Mouse (Mus musculus) mouse trophoblast stem cell (cell line): ENCODE measurements around the gene Iqsec1.

ENCODE experiments used
- in situ Hi-C, 2 experiments: fragments of 300-500 bp; cut with MseI, MboI; formaldehyde crosslinking; loops; 2 replicates in 1 of 2; 3 replicates in 1 of 2; pipeline ENCODE4 v1.15.1; 2025

Gene Iqsec1

DNA sequence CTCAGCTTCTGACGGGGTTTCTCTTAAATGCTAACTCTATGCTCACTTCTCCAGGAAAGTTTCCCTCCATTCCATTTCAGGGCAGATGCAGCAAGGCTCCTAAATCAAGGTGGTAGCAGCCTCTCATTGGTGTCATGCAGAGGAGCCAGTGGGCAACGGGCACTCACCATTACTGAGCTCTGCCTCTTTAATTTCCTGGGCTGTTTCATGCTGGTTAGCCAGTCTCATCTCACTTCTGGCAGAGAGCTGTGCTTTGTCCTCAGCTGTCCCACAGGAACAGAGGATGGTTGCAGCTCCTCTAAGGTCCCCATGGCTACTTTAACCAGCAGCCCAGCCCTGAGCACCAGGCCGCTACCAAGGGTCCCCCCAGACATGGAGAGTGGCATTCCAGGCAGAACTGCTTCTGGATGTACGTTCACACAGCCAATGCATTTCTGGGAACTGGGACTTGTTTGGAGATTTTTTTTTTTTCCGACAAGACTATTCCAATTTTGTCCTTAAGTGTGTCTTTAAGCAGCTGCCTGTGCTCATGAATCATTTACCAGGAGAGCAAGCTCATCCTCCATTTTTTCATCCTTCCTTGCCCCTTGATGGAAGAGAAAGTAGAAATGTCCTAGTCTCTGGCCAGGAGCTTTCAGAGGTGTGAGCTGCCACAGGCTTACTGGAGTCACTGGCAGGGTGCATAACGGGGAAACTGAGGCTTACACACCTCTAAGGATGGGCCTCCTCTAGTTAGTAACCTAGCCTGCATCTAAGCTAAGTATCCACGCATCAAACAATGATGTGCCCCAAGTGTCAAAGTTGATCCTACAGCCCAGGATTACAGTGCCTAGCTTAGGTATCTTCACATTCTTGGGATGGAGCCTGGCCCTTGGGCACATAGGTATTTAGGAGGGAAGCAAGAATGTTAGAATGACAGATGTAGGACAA is 98.9 kb downstream of the Iqsec1 start:
- in situ Hi-C loops, result no loop called here

DNA sequence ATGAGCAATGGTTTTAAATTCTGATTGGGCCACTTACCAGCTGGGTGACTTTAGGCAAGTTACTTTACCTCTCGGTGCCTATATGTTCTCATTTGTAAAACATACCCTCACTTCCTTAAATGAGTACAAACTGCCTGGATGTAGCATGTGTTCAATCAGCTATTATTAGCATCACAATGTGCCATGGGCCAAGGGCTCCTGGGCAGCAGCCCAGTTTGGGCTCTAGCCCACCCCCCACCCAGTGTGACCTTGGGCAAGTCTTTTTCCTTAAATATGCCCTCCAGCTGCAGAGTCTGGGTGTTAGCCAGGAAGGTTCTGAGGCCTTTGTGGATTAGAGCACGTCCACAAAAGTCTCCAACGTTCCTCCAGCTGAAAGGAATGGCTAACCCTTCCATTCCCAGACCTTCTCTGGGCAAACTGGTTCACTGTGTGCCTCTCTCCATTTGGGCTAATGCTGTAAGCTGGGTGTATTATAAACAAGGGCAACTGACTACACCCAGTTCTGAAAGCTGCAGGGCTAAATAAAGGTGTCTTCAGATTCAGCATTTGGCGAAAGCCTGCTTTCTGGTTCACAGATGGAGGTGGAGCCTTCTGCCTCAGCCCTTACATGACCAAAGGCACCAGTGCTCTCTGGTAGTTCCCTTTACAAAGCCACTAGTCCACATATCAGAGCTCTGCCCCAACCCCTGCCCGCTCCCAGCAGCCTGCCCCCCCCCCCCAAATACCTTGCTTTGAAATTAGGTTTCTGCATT is 101.3 kb downstream of the Iqsec1 start:
- in situ Hi-C loops, result no loop called here

DNA sequence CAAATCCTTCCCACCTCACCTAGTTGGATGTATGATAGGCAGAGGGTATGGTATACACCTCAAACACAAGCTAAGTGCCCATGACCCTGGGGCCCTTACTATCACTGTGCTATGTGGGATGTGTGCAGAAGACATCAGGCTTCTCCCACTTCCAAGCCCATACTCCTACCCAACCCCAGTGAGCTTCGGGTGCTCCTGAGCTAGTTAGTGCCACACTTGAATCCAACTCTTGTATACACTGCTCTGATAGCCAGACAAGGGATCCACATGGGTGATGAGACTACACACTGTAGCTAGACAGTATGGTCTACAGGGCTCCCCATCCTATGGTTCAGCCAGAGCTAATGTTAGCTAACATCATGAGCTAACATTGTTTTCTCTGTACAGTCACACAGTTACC is 102.9 kb downstream of the Iqsec1 start:
- in situ Hi-C loops, result no loop called here

DNA sequence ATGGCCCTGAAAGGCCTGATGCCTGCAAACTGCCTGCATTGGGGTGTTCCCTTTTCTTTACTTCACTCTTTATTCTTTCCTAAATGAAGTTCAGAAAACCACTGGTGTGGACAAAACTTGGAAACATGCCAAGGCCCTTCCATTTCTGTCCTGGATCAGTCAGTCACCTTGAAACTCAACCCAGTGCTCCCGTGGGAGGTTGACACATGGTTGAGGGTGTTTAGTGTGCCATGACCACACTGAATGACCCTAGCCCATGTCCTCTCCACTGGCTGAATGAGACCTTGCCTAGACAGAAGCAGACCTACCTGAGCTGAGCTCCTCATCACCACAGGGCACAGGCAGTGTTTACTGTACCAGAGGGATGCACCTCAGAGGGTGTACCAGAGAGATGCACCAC is 103.9 kb downstream of the Iqsec1 start:
- in situ Hi-C loops, result no loop called here

DNA sequence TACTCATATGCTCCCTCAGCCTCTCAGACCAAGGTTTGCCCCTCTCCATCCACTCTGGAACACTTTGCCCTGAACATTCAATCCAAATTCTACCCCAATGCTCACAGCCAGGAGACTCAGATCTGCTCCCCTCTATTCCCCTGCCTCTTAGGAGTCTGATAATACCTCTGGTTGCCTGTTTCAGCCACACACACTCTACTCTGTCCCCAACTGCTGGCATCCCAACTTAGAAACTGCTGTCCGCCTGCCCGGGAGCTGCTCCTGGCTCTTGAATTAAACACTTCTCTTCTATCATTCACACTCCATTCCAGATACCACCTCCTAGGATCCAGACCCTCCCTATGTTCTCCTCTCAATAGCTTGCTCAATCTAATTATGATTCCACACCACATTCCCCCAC is 107.5 kb downstream of the Iqsec1 start:
- in situ Hi-C loops, result no loop called here

DNA sequence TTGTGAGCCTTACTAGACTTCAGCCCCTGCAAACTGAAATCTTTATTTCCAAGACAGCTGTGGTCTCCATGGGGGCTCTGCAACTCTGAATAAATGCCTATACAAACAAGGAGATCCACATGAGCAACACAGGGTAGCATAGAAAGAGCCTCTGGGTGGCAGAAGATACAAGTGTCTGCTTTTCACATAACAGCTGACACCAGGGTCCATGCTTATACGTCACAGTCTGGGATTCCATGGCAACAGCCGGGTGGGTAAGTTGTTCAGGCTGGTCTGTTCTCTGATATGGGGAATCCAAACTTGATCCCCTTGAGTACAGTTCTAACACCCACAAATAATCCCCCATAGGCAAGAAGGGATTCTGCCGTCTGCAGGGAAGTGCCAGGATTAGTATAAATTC is 108.1 kb downstream of the Iqsec1 start:
- in situ Hi-C loops, result no loop called here

DNA sequence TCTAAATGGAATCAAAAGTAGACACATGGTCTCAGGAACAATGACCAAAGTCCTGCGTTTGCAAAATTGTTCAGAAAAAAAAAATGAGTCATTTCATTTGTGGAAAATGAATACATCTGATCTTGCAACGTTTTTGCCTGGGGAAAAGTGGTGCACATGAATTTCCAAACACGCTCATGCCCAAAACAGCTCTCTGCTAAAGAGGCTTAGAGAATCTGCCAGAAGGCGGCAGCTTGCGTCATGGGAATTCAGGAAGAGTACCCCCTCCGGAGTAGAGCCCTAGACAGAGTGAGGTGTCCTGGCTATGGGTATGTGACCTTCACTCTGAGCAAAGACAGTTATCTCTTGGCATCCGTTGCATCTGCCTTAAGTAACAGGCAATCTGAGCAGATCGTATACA is 116.9 kb downstream of the Iqsec1 start:
- in situ Hi-C loops, result no loop called here

DNA sequence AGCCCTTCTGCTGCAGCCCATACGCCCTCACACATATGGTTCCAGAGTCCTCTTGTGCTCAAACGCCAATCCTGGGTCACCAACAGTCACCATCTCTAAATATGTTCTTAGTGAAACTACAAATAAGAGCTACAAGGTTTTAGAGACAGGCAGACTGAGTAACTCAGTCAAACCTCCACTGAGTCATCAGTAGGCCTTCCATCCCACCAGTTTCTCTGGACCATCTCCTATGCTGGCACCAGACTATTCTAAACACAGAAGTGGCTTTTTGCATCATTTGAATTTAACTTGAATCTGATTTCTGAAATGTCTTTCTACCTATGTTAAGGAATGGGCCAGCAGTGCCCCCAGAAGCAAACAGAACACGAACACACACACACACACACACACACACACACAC is 120.5 kb downstream of the Iqsec1 start:
- in situ Hi-C loops, result no loop called here

DNA sequence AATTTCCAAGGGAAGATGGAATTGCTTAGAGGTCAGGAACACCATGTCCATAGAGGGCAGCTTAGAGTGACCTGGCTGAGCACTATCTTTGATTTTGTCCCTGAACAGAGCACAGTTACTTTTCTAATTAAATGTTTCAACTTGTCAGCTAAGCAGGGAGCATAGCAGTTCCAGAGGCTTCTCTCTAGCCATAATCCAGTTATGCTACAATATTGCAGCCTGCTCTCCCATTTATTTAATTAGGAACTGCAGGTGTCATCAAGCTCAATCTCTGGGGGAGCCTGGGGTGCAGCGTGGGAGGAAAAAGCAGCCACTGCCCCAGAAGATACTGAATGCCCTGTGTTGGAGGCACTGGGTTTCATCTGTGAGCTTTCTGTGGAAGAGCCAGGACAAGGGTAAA is 127.1 kb downstream of the Iqsec1 start:
- in situ Hi-C loops, result no loop called here

DNA sequence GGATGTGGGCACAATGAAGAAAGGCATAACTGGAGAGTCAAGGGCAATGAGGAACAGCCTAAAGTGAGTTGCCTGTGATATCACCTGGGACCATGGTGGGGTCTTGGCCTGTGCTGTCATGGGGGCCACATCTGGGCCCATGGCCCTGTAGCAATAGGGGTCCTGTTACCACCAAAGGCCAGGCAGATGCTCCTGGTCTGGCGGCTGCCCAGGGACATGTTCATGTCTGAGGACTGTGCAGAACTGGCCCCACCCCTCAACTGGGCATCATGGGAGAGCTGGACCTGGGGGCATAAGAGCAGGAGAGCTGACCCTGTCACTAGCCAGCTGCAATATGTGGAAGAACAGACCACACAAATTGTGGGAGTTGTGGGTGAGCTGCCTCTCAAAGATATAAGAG is 130.6 kb downstream of the Iqsec1 start:
- in situ Hi-C loops, result no loop called here

DNA sequence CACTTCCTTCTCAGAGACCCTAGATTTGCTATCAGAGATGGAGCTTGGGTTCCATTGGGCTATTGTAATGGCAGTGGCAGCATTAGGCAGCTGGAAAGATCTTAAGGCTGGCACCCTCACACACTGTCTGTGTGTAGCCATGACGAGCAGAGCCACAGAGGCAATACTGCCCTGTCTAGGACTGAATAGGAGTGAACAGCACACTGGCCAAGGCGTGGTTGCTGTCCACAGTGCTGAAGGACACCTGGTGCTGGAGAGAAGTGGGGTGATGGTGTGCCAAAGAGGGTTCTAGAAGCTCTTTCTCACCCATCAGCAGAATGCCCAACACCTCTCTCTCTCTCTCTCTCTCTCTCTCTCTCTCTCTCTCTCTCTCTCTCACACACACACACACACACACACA is 136.1 kb downstream of the Iqsec1 start:
- in situ Hi-C loops, result no loop called here

DNA sequence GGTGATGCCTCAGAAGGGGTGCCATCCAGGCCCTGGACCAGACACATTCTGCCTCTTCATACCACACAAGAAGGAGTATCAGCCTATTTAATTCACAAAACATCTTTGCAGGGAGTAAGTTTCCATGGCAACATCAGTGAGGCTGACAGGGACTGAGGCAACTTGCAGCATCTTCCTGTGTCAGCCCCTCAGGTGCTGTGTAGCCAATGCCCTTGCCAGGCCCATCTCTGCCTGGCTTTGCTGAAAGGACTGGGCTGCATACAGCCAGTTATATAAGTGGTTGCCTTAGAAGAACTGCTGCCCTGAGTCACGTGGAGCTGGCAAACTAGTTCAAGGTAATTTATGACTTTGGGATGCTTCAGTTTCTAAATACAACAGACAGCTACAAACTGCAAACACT is 140.4 kb downstream of the Iqsec1 start:
- in situ Hi-C loops, result no loop called here

DNA sequence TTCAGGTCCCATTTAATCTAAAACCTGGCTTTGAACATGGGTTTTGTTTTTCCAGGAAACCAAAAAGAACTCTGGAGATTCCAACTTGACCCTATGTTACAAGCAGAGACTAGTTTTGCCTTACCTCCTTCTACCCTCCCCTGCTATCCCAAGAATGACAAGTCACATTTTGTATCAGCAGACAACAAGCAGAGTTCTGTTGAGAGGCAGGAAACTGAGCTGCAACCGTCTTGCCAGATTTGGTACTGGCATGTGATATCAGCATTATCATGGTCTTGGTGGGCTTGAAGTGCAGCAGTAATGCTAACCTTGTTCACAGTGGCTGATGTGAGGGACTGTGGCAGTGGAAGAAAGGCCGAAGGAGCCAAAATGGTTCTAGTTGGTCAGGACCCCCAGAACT is 141.0 kb downstream of the Iqsec1 start:
- in situ Hi-C loops, result no loop called here

DNA sequence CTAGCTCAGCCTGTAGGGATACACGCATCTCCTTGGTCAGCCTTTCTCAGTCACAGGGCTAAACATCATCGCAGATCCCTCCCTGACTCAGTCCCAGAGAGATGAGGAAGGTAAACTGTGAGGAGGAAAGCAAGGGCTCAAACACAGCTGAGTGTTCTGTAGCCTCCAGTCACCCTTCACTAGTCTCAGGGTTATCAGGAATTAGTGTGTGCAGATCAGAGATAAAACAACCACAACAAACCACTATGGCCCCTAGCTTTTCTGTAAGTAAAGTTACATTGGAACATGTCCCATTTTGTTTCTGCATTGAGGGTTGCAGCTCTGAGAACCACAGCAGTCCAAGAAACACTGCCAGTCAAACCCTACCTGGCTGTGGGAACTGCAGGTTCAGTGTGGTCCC is 148.5 kb downstream of the Iqsec1 start:
- in situ Hi-C loops, result no loop called here

DNA sequence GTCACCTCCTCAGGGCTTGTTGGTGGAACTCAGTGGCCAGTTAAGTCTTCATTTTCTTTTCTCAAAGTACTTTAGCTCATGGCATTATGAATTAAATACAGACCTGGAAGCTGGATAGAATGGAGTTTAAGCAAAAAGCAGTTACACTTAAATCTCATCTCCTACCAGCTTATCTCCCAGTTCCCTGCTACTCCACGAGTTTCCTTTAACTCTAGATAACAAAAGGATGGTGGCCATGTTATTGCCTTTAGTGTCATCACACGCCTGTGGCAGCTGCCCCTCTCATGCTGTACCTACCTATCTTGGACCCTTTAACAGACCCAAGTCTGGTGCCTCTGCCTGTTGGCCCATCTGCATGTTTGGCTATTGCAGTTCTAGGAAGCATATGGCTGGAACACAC is 151.7 kb downstream of the Iqsec1 start:
- in situ Hi-C loops, result no loop called here

DNA sequence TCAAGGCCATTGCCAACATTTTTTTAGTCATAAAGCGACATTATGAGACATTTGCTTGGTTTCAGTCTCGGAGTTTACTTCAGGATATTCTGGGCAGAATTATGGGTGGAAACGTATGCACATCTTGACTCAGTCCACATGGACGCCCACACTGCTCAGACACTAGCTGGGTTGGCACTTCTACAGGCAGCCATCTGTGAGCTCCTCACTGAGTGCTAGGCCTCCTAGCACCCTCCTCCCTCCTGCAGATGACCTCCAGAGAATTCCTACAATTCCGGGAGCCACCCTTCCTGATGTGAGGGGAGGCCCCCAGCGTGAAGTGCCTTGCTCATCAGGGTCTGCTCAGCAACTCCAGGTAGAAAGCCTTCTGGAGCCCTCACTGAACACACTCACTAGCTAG is 158.9 kb downstream of the Iqsec1 start:
- in situ Hi-C loops, result loop anchor here in 1 of 2 experiments (10.0 kb wide), 2 partner anchors 225 to 305 kb away; no protein-coding TSS in a partner anchor

DNA sequence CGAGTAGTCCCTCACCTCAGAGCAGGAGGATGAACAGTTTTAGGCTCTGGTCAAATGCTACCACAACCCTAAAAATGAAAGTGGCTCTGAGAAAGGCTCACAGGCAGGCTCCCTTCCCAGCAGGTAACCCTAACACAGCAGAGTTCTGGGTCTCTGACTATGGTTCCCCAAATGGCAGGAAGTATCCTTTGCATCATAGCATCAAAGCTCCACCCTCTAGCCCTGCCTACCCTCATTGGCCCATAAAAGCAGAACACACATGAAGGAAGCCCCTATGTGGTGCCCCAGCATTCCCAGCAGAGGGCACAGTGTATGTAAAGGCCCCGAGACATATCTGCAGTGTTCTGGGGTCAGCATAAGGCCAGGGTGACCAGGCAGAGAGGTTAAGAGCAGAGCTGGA is 163.4 kb downstream of the Iqsec1 start:
- in situ Hi-C loops, result loop anchor here in 1 of 2 experiments (10.0 kb wide), 2 partner anchors 230 to 310 kb away; no protein-coding TSS in a partner anchor

DNA sequence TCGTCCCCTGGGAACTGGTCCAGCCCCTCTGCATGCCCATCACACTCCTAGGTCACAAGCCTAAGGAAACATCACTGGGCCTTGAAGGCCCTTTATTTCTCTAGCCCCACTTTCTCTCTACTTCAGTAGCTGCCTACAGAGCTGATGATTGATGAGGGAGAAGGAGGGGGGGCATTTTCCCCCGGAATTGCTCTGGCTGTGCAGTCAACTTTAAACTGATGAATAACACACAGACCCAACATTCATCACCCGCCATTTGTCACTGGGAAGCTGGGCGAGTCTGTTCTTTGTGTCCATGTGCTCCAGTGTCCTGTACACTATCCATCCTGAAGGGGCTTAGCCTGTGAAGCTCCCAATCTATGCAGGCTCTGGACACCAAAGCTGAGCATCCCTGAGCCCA is 165.2 kb downstream of the Iqsec1 start:
- in situ Hi-C loops, result loop anchor here (10.0 to 25.0 kb wide), 3 partner anchors 231 to 311 kb away; no protein-coding TSS in a partner anchor

DNA sequence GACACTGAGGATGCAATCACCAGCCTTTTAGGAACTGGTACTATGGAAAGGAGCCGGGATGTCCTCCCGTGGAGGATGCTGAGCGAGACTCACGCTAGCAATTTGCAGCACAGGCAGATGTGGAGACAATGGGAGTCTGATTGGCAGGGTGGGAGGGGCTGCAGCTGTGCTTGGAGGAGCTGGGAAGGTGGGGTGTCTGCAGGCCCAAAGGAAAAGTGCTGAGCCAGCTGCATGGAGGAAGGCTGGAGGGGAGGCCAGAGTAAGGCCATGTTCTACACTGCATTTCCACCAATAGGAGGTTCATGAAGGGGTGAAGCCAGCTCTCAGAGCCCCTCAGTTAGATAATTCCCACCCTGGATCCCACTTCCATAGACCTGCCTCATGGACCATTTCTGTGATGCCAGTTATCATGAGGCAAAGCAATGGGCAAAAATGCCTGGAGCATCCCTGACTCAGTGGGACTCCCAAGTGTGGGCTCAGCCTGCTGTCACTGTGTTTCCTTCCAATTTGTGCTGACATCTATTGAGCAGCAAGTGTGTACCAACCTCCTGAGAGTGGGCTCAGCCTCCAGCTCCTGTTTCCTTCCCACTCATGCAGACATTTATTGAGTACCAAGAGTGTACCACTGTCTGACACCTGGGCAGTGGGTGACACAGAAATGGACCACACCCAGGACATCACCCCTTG is 166.4 kb downstream of the Iqsec1 start:
- in situ Hi-C loops, result loop anchor here (10.0 to 25.0 kb wide), 3 partner anchors 233 to 313 kb away; no protein-coding TSS in a partner anchor

DNA sequence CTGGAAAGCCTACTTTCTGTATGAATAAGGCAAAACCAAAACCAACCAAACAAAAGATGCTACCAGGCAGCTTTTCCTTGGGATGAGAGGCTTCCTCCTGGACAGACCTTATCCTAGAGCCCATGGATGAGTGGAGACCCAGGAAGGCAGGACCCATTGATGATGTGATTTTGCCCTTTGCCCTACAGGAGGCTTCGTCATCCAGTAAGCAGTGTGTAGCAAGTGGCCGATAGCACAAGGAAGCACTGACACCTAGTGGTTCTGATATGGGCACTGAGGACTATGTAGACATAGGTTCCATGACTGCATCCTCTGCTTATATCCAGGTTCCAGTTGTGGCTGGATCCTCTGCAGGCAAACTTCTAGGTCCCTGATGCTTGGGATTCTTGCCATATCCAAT is 168.6 kb downstream of the Iqsec1 start:
- in situ Hi-C loops, result loop anchor here (10.0 to 25.0 kb wide), 3 partner anchors 235 to 315 kb away; no protein-coding TSS in a partner anchor

DNA sequence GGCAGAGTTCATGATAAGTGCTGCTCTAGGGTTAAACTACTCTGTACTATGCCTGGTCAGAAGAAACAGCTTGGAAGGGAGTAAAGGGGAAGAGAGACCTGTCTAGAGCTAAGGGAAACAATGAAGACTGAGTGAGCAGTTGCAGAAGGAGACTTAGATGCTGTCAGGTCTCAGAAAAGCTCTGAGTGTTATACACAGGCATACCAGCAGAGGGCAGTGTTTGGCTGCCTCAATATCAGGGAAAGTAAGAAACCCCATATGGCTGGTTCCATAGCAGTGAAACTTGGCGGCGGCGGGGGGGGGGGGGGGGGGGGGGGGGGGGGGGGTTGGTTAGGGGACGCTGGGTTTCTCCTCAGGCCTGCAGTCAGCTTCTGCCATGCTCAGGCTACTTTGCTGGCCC is 169.5 kb downstream of the Iqsec1 start:
- in situ Hi-C loops, result loop anchor here in 1 of 2 experiments (25.0 kb wide), 1 partner anchor 243 kb away; no protein-coding TSS in a partner anchor

DNA sequence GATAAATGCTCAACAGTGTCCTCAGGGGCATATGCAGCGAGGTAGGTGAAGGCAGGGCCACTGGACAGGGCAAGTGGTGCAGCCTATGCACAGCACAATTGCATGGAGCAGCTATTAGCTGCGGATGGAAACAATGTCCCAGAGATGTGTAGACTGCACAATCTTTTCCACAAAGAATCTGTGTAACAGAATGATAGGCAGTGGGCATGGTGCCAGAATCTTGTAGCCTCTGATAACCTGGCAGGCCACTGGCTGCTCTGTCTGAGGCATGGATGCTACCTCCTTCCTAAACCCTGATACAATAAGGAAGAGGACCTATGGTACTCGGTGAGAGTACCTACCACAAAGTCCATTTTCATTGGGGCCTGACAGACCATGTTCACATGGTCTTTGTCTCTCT is 171.9 kb downstream of the Iqsec1 start:
- in situ Hi-C loops, result loop anchor here in 1 of 2 experiments (25.0 kb wide), 1 partner anchor 246 kb away; no protein-coding TSS in a partner anchor
